Mouse (Mus musculus): ENCODE data around the gene Kcng3. TPM values are rescaled to one million over a fixed set of nuclear protein-coding genes. Genes with fewer than 3 reads are reported as not detected.
A peak's percentile ranks its signal among the peaks of the same experiment; 100 is the strongest.

Kcng3 gene
- polyA plus RNA-seq, 1 experiment from 2014 or later: 0.05 TPM

DNA sequence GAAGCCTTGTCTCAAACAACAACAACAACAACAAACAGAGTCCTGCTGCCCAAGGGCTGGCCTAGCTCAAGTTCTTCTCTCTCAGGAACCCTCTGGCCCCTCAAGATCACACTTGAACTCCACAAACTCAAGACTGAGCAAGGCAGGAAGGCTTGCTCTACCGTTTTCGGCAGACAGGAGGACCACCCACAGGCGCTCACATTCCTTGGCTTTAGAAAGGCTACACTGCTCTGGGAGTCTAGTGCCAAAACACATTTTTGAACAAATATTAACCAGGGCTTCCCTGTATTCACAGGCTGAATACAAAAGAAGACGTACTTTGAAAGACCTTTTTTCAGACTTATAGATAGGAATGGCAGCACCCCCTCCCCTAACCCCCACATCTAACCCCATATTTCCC is 59.3 kb downstream of the Kcng3 start:
- H3K27ac ChIP-seq (ENCODE audit: low read depth, low read length): no peak overlapping the region
- H3K27me3 ChIP-seq (ENCODE audit: control insufficient read depth, insufficient read depth, low read length): no peaks in the 10 kb centered on the region
- no peak for ATAC-seq (ENCODE audit: low FRiP score)
- DNase-seq (ENCODE audit: low spot score): no peak
- H3K4me3 ChIP-seq (ENCODE audit: low read depth, low read length): no peak overlapping the region
- WGBS: 48% methylated on average over 4 of the region's 4 CpGs
- no peak overlapping the region for H3K4me2 ChIP-seq (replicated peaks; ENCODE audit: low read depth, low read length)
- H3K36me3 ChIP-seq (ENCODE audit: control insufficient read depth, insufficient read depth, low read length): no peaks in the 10 kb centered on the region
- H3K9ac ChIP-seq (ENCODE audit: low read depth, low read length): no peak overlapping the region
- no peaks in the 10 kb centered on the region for H3K9me3 ChIP-seq (ENCODE audit: control insufficient read depth, low read length)
- no peaks in the 10 kb centered on the region for H3K4me1 ChIP-seq (replicated peaks; ENCODE audit: control insufficient read depth, insufficient read depth, low read length)

DNA sequence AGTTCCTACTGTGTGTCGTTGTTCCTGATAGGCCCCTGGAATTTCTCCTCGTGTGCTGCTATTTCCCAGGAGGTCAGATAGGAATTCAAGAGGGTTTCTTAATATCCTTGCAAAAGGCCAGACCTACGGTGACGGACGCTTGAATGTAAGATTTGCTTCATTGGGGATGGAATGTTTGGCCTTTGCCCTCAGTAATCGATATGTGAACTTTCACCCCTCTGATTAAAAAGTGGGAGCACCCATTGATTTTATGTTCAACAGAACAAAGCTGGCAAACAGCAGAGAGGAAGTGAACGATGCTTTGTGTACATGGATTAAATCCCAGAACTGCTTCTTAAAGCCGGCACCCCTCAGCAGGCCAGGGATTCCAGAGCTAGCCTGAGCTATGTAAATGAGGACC is 64.3 kb downstream of the Kcng3 start:
- H3K27me3 ChIP-seq (ENCODE audit: control insufficient read depth, insufficient read depth, low read length): no peaks in the 10 kb centered on the region
- WGBS: 26% methylated on average over 8 of the region's 8 CpGs
- H3K4me1 ChIP-seq (replicated peaks; ENCODE audit: control insufficient read depth, insufficient read depth, low read length): no peaks in the 10 kb centered on the region
- H3K4me3 ChIP-seq (ENCODE audit: low read depth, low read length): no peak overlapping the region
- no peak for ATAC-seq (ENCODE audit: low FRiP score)
- peak overlapping the region; percentile 20; the same call in 1 of the 2 replicates for H3K27ac ChIP-seq (ENCODE audit: low read depth, low read length)
- DNase-seq (ENCODE audit: low spot score): peak; percentile 41
- no peaks in the 10 kb centered on the region for H3K9me3 ChIP-seq (ENCODE audit: control insufficient read depth, low read length)
- no peak overlapping the region for H3K4me2 ChIP-seq (replicated peaks; ENCODE audit: low read depth, low read length)
- H3K36me3 ChIP-seq (ENCODE audit: control insufficient read depth, insufficient read depth, low read length): no peaks in the 10 kb centered on the region
- no peak overlapping the region for H3K9ac ChIP-seq (ENCODE audit: low read depth, low read length)

DNA sequence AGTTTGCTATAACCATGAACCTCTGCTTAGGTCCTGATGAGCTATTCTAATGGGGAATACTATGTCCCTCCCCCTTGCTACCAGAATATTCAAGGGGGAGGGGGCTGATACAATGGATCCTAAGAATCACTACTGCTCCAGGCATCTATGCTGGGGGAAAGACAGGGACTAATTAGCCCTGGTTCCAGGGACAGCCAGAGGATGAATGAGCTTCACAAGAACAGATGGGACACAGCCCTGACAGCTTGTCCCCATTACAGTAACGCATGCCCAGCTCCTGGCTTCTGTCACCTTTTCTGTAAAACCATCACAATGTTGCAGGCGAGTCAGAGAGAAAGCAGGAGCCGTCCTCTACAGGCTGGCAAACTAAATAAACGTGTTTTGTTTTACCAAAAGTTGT is 66.2 kb downstream of the Kcng3 start:
- ATAC-seq (ENCODE audit: low FRiP score) (peak; percentile 84), DNase-seq (ENCODE audit: low spot score) (peak; percentile 47)
- WGBS: 50% methylated on average over 4 of the region's 4 CpGs
- no peak overlapping the region for H3K4me2 ChIP-seq (replicated peaks; ENCODE audit: low read depth, low read length)
- no peaks in the 10 kb centered on the region for H3K36me3 ChIP-seq (ENCODE audit: control insufficient read depth, insufficient read depth, low read length)
- 0 out of 2 replicates have a peak overlapping the region, but pooled peaks have one; percentile 30 for H3K27ac ChIP-seq (ENCODE audit: low read depth, low read length)
- H3K9ac ChIP-seq (ENCODE audit: low read depth, low read length): no peak overlapping the region
- H3K4me3 ChIP-seq (ENCODE audit: low read depth, low read length): no peak overlapping the region
- H3K4me1 ChIP-seq (replicated peaks; ENCODE audit: control insufficient read depth, insufficient read depth, low read length): no peaks in the 10 kb centered on the region
- no peaks in the 10 kb centered on the region for H3K9me3 ChIP-seq (ENCODE audit: control insufficient read depth, low read length)
- no peaks in the 10 kb centered on the region for H3K27me3 ChIP-seq (ENCODE audit: control insufficient read depth, insufficient read depth, low read length)

DNA sequence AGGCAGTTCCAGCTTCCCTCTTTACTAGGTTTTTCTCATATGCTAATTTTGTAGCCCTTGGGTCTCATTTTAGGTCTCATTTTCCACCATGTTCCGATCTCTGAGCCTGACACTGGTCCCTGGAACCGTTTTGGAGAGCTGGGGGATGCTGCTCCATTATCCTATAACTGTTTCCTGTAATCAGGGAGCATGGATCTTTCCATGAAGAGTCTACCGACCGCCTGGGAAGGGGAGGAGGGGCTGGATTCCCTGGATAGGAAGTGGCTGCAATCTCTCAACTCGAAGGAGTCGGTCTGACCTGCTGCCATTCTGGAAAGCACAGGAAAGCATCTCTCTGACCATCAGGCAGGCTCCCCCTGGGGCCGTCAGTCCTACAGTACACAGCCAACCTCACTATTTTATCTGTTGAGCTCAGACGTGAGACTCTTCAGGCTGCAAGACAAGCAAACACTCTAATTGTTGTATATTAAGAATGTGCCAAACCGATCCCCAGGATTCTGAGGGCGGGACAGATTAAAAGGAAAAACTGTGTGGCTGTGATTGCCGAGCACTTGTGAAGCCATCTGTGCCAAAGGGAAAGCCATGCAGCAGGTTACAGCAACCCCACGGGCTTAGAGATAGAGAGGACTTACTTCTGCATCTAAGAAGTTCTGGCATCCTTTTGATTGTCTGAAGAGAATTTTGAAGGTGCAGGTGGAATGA is 67.4 kb downstream of the Kcng3 start:
- Histone ChIP-seq H3K4me3 (ENCODE audit: low read depth, low read length) (no peak overlapping the region), H3K4me2 (replicated peaks; ENCODE audit: low read depth, low read length) (no peak overlapping the region), H3K9ac (ENCODE audit: low read depth, low read length) (no peak overlapping the region), H3K9me3 (ENCODE audit: control insufficient read depth, low read length) (no peaks in the 10 kb centered on the region), H3K4me1 (replicated peaks; ENCODE audit: control insufficient read depth, insufficient read depth, low read length) (no peaks in the 10 kb centered on the region), H3K27ac (ENCODE audit: low read depth, low read length) (no peak overlapping the region), H3K36me3 (ENCODE audit: control insufficient read depth, insufficient read depth, low read length) (no peaks in the 10 kb centered on the region), H3K27me3 (ENCODE audit: control insufficient read depth, insufficient read depth, low read length) (no peaks in the 10 kb centered on the region)
- ATAC-seq (ENCODE audit: low FRiP score) (no peak), DNase-seq (ENCODE audit: low spot score) (no peak)
- 70% methylated on average over 12 of the region's 12 CpGs for WGBS

DNA sequence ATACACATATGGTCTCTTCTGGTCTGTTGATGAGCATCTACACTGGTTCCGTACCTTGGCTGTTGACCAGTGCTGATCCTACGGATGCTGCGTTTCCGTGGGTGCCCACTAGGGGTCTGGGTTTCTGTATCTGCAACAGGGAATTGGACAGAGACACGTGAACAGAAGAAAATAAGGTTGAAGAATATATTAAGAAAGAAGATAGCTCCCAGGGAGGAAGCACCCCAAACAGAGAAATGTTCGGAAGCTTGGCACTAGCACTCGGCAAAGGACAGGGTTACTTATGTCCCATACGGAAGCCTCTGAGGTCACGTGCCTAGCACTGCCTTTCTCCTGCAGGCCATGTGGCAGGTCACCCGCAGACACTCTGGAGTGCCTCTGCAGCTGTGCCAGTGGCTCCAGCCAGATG is 68.0 kb downstream of the Kcng3 start:
- peak; percentile 69 for DNase-seq (ENCODE audit: low spot score)
- Histone ChIP-seq H3K9me3 (ENCODE audit: control insufficient read depth, low read length) (no peaks in the 10 kb centered on the region), H3K27me3 (ENCODE audit: control insufficient read depth, insufficient read depth, low read length) (no peaks in the 10 kb centered on the region), H3K36me3 (ENCODE audit: control insufficient read depth, insufficient read depth, low read length) (no peaks in the 10 kb centered on the region), H3K9ac (ENCODE audit: low read depth, low read length) (no peak overlapping the region), H3K4me2 (replicated peaks; ENCODE audit: low read depth, low read length) (no peak overlapping the region), H3K4me1 (replicated peaks; ENCODE audit: control insufficient read depth, insufficient read depth, low read length) (no peaks in the 10 kb centered on the region), H3K27ac (ENCODE audit: low read depth, low read length) (no peak overlapping the region), H3K4me3 (ENCODE audit: low read depth, low read length) (no peak overlapping the region)
- ATAC-seq (ENCODE audit: low FRiP score): no peak
- WGBS: 50% methylated on average over 10 of the region's 10 CpGs

DNA sequence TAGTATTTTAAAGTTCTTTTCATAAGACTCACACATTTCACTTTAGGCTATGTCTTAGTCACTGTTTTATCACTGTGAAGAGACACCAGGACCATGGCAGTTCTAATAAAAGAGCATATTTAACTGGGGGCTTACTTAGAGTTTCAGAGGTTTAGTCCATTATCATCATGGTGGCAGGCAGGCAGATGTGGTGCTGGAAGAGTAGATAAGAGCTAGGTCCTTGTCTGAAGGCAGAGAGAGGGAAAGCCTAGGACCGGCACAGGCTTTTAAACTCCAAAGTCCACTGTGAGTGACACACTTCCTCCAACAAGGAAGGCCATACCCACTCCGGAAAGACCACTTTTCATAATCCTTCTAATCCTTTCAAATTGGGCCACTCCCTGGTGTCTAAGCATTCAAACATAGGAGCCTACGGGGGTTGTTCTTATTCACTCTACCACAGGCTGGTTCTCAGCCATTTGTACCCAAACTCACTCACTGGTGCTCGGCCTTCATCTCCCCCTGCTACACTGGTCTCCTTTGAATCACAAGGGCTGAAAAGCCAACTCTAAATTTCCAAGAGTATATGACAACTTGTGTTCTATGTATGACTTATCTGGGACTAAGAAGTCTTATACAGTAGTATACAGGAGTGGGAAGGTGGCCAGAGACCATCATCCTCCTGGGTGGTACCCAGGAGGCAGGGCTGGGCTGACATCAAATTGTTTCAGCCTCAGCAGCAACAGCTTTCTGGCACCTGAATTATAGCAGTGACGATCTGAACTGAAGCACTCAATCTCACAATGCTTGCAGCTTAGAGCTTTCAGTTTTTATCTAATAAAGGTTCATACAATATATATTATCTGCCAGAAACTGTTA is 69.3 kb downstream of the Kcng3 start:
- H3K4me1 ChIP-seq (replicated peaks; ENCODE audit: control insufficient read depth, insufficient read depth, low read length): no peaks in the 10 kb centered on the region
- no peaks in the 10 kb centered on the region for H3K27me3 ChIP-seq (ENCODE audit: control insufficient read depth, insufficient read depth, low read length)
- DNase-seq (ENCODE audit: low spot score) (no peak), ATAC-seq (ENCODE audit: low FRiP score) (no peak)
- H3K27ac ChIP-seq (ENCODE audit: low read depth, low read length): no peak overlapping the region
- no peaks in the 10 kb centered on the region for H3K36me3 ChIP-seq (ENCODE audit: control insufficient read depth, insufficient read depth, low read length)
- no peak overlapping the region for H3K4me3 ChIP-seq (ENCODE audit: low read depth, low read length)
- H3K4me2 ChIP-seq (replicated peaks; ENCODE audit: low read depth, low read length): no peak overlapping the region
- H3K9me3 ChIP-seq (ENCODE audit: control insufficient read depth, low read length): no peaks in the 10 kb centered on the region
- 93% methylated on average over 5 of the region's 5 CpGs for WGBS
- no peak overlapping the region for H3K9ac ChIP-seq (ENCODE audit: low read depth, low read length)

DNA sequence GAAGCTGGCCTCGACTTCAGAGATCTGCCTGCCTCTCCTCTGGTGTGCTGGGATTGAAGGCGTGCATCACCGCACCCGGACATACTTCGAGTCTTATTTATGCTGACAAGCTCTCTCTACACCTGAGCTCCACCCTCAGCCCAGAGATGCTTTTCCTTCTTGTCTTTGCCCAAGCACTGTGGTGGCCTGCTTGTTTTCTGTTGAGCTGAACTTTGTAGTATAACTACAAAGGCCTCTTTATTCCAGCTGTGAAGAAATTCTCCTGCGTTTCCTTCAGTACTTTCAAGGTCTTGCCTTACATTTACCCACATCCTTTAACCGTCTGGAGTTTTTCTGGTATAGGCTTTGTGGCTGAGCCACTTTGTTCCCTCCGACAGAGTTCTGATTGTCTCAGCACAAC is 72.6 kb downstream of the Kcng3 start:
- WGBS: 73% methylated on average over 8 of the region's 8 CpGs
- no peak overlapping the region for H3K27ac ChIP-seq (ENCODE audit: low read depth, low read length)
- H3K36me3 ChIP-seq (ENCODE audit: control insufficient read depth, insufficient read depth, low read length): no peaks in the 10 kb centered on the region
- H3K4me3 ChIP-seq (ENCODE audit: low read depth, low read length): no peak overlapping the region
- no peaks in the 10 kb centered on the region for H3K27me3 ChIP-seq (ENCODE audit: control insufficient read depth, insufficient read depth, low read length)
- H3K9me3 ChIP-seq (ENCODE audit: control insufficient read depth, low read length): no peaks in the 10 kb centered on the region
- no peaks in the 10 kb centered on the region for H3K4me1 ChIP-seq (replicated peaks; ENCODE audit: control insufficient read depth, insufficient read depth, low read length)
- ATAC-seq (ENCODE audit: low FRiP score): no peak
- no peak for DNase-seq (ENCODE audit: low spot score)
- no peak overlapping the region for H3K4me2 ChIP-seq (replicated peaks; ENCODE audit: low read depth, low read length)
- H3K9ac ChIP-seq (ENCODE audit: low read depth, low read length): no peak overlapping the region

DNA sequence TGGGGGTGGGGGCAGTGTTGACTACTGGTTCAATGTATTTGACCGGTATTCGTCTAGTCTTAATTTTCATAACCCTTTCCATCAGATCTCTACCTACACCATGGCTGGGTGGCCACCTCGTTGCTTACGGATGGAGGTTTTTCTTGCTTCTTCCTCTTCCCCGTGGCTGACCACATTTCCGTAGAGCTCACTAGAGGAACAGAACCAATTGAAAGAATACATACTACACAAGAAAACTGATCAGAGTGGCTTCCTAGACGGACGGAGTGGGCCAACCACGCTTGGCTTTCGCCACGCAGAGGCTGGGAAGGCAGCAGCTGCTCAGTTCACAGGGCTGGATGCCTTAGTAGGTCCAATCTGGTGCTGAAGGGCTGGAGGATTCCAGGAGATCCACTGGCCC is 75.9 kb downstream of the Kcng3 start:
- Histone ChIP-seq H3K4me3 (ENCODE audit: low read depth, low read length) (no peak overlapping the region), H3K27ac (ENCODE audit: low read depth, low read length) (no peak overlapping the region), H3K4me2 (replicated peaks; ENCODE audit: low read depth, low read length) (no peak overlapping the region), H3K9ac (ENCODE audit: low read depth, low read length) (no peak overlapping the region), H3K36me3 (ENCODE audit: control insufficient read depth, insufficient read depth, low read length) (no peaks in the 10 kb centered on the region), H3K27me3 (ENCODE audit: control insufficient read depth, insufficient read depth, low read length) (no peaks in the 10 kb centered on the region), H3K4me1 (replicated peaks; ENCODE audit: control insufficient read depth, insufficient read depth, low read length) (no peaks in the 10 kb centered on the region), H3K9me3 (ENCODE audit: control insufficient read depth, low read length) (no peaks in the 10 kb centered on the region)
- ATAC-seq (ENCODE audit: low FRiP score) (no peak), DNase-seq (ENCODE audit: low spot score) (no peak)
- WGBS: 96% methylated on average over 11 of the region's 11 CpGs

DNA sequence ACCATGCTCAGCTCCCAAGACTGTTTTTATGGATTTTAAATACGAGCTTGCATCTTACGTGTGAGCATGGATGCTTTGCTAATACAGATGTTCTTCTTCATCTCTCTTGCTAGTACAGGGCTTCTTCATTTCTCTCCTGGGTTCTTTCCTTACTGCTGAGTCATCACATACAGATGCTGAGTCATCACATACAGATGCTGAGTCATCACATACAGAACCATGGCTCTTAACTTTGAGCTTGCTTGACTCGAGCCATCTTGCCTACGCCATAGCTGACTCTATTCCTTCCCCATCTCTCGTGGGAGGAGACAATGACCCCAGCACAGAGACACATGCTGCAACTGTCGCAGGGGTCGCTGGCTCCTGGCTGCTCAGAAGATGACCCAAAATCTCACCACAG is 76.7 kb downstream of the Kcng3 start:
- WGBS: 88% methylated on average over 7 of the region's 7 CpGs

More for the DNA sequence above, 76.7 kb downstream of the Kcng3 start:
- no peak overlapping the region for H3K27ac ChIP-seq (ENCODE audit: low read depth, low read length)
- no peaks in the 10 kb centered on the region for H3K27me3 ChIP-seq (ENCODE audit: control insufficient read depth, insufficient read depth, low read length)
- no peaks in the 10 kb centered on the region for H3K36me3 ChIP-seq (ENCODE audit: control insufficient read depth, insufficient read depth, low read length)
- no peaks in the 10 kb centered on the region for H3K9me3 ChIP-seq (ENCODE audit: control insufficient read depth, low read length)
- no peaks in the 10 kb centered on the region for H3K4me1 ChIP-seq (replicated peaks; ENCODE audit: control insufficient read depth, insufficient read depth, low read length)
- H3K4me2 ChIP-seq (replicated peaks; ENCODE audit: low read depth, low read length): no peak overlapping the region
- DNase-seq (ENCODE audit: low spot score) (no peak), ATAC-seq (ENCODE audit: low FRiP score) (no peak)
- no peak overlapping the region for H3K4me3 ChIP-seq (ENCODE audit: low read depth, low read length)
- no peak overlapping the region for H3K9ac ChIP-seq (ENCODE audit: low read depth, low read length)

Measured in hindbrain, embryonic 11.5 days (tissue).